Mouse (Mus musculus): ENCODE results near the gene Fchsd2.

DNA sequence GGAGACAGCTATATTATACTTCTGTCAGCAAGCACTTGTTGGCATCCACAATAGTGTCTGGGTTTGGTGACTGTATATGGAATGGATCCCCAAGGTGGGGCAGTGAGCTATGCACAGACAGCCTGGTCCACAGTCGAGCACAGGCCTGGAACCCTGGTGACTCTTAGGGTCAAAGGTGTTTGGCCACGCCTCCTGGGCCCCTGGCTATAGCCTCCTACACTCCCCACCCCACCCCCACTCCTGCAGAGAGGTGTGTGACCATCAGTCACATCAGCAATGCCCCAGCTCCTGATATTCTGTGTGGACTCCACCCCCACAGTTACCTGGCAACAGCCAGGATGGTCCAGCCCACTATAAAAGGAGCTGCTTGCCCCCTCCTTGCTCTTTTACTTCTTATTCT lies 73.9 kb downstream of the Fchsd2 start:
- TF ChIP-seq CTCF (IDR thresholded peaks at IDR 0.05; ENCODE audit: insufficient read depth, low read depth, low read length) = no peak
- TF ChIP-seq POLR2A (IDR thresholded peaks at IDR 0.05; ENCODE audit: insufficient read depth, low read depth, low read length) = no peak
